7 mouse cellular contexts compared by ENCODE assay signal in genomic region chr9:71073831-71074230, GRCm38 (mm10).
DNase-seq lines count a peak whose midpoint lies in the region; ATAC-seq lines count a peak whose summit lies in the region.

No protein-coding gene starts in this region.

- H3K9me3 ChIP-seq in embryonic facial prominence, embryonic 10.5 days = no peaks in the 10 kb centered on the region

- H3K27me3 ChIP-seq in embryonic facial prominence, embryonic 10.5 days (replicated peaks; ENCODE audit: low read depth, poor library complexity, severe bottlenecking) = no peaks in the 10 kb centered on the region

- DNase-seq in layer of hippocampus, adult 11-12 months (ENCODE audit: low spot score) = peak; percentile 57
- no peak for DNase-seq in layer of hippocampus, postnatal 36 days
- DNase-seq in CD4-positive helper T cell, adult 2 months (ENCODE audit: low read depth, low spot score) = peak; percentile 26
- DNase-seq in ZHBTc4 (ENCODE audit: low read depth, low spot score) = peak; percentile 6
- DNase-seq in embryonic facial prominence, embryonic 10.5 days (ENCODE audit: low spot score) = peak; percentile 36
- DNase-seq in urinary bladder, postnatal 25 days (ENCODE audit: low spot score) = peak; percentile 41

- no peak overlapping the region for H3K27ac ChIP-seq in embryonic facial prominence, embryonic 10.5 days (replicated peaks)

- no peak overlapping the region for H3K4me3 ChIP-seq in embryonic facial prominence, embryonic 10.5 days

- 64% methylated on average over 4 of the region's 4 CpGs for WGBS in embryonic facial prominence, embryonic 10.5 days

- H3K36me3 ChIP-seq in embryonic facial prominence, embryonic 10.5 days (replicated peaks) = no peaks in the 10 kb centered on the region

- ATAC-seq in megakaryocyte-erythroid progenitor cell, adult 5-6 weeks (replicated peaks; ENCODE audit: low FRiP score, low TSS enrichment, poor library complexity, severe bottlenecking) = 0 out of 2 replicates have a peak, but pooled peaks have one; percentile 56

- peaks cover 20% of the 10 kb centered on the region for H3K4me1 ChIP-seq in embryonic facial prominence, embryonic 10.5 days

Comparison
In these comparisons a context has a peak if more than half of its experiments do, and no peak if none do; other contexts are left out.
1. DNase-seq: peak in layer of hippocampus, adult 11-12 months (single experiment), CD4-positive helper T cell, adult 2 months (single experiment), ZHBTc4 (single experiment), embryonic facial prominence, embryonic 10.5 days (single experiment) and urinary bladder, postnatal 25 days (single experiment); none in layer of hippocampus, postnatal 36 days (0 of 2).